Mouse (Mus musculus) right cerebral cortex, postnatal 4 days (tissue): ENCODE results near the gene Efhb.
A peak's percentile ranks its signal among the peaks of the same experiment; 100 is the strongest.

ENCODE experiments used
- DNase-seq: peaks from one replicate; pipeline ENCODE4 v3.0.0-alpha.2; 2022

The Efhb gene

DNA sequence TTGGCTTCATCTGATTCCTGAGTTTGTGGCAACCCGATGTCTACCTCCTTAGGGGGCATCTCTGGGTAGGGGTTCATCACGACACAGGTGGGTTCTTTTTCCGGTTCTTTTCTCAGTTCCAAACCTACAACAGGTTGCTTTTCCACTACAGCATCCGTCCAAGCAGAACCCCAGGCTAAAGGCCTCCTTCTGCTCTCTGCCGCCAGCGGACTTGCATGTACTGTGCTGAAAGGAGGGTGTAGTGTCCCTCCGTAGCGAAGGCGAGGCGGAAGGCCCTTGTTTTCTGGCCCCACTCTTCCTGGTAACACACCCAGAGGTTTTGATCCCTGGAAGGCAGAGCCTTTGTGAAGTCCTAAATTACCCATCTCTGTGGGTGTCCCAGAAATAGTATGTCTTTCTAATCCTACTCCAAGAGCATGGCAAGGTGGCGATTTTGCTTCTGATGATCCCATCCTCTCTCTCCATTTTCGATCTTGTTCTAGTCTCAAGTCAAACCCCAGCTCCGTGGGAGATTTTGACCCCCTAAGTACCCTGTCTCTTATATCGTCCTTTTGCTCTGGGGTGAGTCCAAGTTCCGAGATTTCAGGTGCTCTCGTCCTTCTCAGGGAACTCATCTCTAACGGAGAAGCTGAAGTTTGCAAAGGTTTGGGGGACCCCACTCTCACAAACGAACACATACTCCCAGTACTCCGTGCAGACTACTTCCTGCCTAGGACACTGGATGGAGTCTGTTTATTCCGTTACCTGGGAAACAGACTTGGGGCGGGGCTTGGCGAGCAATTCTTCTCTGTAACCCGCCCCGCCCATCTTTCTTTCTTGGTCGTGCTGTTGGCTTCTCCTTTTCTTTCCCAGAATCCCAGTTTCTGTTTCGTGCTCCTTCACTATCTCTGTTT, at the start of gene Efhb:
TSS of gene Efhb (minus strand) at position 719 of the 893 bp plus-strand sequence.
- DNase-seq, result peak; percentile 61

DNA sequence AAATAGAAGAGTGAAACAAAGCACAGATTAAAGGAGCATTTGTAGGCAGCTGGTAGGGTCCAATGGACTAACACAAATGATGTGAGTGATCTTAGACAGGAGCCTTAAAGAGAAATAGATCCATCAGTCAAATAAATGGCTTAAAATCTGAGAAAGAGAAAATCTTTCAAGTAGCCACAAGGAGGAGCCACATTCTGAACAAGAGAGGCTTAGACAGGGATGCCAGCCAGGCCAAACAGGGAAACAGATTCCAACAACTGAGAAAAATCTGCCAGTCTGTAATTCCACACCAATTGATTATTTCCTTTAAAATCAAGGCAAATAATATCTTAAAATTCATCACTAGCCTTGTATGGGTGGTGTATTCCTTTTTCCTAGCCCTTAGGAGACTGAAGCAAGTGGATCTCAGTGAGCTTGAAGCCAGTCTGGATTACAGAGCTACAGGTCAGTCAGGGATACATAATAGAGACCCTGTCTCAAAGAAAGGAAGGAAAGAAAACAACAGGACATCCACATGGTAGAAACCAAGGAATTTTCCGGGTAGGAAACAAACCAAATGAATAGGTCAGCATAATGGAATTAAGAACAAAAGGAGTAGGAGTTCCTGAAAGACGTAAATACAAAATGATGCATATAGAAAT, 49.3 kb upstream of the Efhb start:
- peak; percentile 28 for DNase-seq

DNA sequence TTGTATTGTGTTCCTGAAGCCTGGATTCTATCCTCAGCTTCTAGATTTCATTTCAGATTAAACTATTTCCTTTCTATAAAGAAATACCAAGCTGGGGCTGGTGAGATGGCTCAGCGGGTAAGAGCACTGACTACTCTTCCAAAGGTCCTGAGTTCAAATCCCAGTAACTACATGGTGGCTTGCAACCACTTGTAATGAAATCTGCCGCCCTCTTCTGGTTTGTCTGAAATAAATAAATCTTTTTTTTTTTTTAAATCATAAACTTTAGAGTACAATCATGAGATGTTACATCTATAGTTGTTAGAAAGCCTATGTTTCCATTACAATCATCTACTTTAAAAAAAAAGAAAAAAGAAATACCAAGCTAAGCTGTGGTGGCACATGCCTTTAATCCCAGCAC, 39.8 kb upstream of the Efhb start:
- no peak for DNase-seq

DNA sequence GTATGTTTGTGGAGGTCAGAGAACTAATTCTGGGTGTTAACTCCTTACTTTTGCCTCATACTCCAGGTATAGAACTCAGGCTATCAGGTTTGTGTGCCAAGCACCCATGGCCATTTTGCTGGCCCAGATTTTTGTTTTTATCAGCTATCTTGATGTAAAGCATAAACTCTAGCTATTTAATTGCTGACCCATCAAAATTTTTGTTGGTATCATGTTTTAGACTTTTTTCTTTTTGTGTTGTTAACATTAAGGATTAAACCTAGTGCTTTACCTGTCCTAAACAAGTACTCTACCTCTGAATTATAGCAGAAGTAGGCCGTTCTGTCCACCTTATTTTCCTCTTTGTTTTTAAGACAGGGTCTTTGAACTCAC, 25.9 kb upstream of the Efhb start:
- no peak for DNase-seq

DNA sequence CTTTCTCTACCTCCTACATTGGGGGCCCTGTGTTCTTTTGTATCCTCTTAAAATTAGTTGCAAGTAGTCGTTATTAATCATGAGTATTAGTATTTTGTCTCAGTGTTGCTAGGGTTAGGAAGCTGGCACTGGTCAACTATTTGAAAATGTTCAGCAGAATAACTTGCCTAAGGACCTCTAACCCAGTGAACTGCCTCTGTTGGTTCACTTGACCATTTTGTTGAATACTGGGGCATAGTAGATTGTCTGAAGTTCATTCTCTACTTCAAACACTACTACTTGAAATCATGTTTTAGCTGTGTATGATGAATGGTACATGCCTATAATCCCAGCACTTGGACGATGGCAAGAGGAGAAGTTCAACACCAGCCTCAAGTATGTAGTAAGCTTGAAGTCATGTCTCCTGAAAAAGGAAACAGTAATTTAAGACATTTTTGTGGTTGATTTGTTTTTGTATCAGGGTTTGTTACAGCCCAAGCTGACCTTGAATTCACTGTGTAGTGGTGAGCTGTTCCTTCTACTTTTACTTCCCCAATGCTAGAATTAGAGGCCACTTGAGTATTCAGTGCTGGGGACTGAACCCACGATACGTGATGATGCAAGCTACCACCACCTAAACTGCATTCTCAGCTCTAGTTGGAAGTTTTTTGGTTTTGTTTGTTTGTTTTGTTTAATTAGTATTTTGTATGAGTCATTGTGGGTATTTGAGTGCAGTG, 25.3 kb upstream of the Efhb start:
- DNase-seq, result no peak

DNA sequence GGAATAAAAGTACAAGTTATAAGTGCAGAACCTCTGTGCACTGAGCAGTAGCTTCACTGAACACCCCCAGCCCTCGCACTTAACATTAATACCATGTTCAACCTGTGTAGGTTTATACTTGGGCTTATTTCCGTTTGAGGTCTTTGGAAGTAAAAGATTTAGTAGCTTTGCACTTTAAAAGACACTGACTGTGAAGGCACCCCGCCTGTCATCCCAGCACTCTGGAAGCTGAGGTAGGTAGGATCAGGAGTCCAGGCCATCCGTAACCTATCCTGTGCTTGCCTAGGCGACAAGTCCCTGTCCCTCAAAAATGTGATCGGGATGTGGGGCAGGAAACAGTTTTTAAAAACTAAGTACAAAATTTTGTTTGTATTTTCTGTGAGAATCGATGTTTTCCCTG, 17.3 kb upstream of the Efhb start:
- DNase-seq, result no peak

DNA sequence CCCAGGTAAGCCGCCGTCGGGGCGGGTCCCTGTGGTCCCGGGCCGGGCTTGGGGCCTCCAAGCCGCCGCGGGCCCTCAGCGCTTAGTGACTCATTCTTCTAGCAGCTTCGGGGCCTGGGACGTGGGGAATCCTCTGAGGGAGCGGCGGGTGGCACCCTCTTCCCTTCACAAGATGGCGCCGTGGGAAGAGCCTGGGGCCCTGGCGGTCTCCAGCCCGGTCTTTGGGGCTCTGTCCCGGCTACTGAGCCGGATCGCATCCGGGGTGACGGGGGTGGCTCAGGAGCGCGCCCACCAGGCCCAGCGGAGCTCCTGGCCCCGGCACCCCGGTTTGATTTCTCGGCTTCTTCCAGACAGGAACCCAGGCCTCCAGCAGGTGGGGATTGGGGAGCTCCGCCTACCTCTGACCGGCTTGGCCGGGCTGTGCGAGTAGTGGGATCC, 16.5 kb upstream of the Efhb start:
- DNase-seq, result peak; percentile 48

DNA sequence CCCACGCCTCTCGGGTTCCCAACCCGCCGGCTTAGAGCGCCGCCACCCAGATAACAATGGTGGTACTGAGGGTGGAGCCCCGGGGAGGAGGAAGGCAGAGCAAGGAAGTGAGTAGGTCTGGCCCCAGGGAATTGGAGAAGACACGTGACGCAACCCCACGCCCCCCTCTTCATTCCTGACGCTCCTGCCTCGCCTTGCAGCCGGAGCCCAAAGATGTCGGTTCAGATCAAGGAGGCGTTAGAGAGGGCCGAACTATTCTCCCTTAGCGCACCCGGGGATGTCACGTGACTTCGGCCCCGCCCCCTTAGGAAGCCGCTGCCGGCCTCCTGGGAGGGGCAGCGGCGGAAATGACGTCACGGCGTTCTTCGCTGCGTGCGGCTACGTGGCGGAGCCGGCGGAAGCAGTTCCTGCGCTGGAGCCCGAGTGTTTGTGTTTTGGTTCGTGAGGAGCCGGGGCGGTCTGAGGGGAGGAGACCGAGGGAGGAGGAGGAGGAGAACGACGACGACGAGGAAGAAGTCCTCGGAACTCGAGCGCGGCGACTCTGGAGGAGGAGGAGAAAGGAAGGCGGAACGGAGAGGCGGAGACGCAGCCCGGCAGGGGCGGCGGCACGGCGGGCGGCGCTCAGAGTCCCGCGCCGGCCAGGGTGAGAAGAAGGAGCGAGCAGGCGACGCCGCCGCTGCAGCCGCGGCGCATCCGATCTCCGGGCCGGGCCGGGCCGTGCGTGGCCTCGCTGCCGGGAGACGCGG, 15.9 kb upstream of the Efhb start, which contains the start of gene Rab5a:
TSS of gene Rab5a (plus strand) at position 377 of the 746 bp plus-strand sequence.
- DNase-seq, result peak; percentile 99

DNA sequence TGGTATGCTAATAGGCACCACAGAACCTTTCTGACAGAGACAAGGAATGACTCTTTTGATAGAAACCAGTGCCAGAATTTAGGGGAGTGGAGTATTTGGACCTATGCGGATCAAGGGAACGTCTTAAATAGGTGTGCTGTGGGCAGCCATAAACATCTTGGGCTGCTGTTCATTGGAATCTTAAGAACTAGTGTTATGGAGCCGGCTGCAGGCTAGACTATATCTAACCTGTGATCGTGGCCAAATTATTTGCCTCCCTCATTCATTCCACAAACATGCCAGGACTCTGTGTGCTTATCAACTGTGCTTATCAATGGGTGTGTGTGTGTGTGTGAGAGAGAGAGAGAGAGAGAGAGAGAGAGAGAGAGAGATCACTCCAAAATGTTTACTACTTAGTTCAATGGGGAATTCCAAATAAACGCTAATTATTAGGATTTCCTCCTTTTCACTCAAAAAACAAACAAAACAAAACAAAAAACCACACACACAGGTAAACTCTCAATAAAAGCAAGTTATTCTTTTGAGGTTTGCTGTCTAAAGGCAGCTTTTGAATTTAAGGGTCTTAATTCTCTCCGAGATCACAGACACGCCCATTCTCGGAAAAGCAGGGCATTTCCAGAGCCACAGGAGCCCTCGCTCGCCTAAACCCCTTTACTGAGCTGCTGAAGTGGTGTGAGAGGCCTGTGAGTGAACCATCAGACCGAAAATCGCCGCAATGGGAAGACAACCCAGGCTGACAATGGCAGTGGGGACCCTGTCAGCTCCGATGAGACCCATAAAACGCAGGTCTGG, 15.1 kb upstream of the Efhb start:
- DNase-seq, result no peak

DNA sequence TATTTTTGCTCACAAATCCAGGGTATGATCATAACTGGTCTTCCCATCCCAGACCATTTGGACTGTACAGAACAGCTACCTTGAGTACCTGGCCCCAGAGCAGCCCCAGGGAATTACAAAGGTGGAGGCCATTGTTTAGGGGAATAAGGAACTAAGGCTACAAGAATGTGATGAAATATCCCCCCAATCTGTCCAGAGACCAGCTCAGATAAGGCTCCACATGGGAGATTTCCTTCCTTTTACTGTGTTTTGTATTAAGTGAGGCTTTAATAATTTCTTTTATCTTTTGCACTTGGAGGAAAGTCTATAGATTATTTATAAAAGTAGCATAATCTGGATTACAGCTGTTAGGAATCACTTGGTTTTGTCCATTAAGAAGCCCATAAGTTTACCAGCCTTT, 5.6 kb upstream of the Efhb start:
- no peak for DNase-seq

DNA sequence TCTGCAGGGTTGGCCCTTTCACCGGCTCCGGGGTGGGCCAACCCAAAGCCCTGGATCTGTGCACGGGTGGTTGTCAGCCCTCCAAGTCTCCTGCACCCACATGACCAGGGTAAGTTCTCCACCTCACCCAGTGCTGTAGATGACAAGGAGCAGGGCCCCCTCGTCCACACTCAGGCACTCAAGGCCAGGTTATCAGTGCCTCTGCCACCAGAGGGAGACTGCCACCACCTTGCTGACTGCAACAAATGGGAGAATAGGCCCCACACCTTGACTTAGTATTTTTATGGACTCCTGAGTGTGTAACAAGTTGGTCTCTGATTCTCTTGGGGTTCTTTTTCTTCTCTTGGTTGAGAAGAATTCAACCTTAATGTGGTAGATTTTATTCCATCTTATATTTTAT, 2.4 kb upstream of the Efhb start:
- DNase-seq, result no peak

DNA sequence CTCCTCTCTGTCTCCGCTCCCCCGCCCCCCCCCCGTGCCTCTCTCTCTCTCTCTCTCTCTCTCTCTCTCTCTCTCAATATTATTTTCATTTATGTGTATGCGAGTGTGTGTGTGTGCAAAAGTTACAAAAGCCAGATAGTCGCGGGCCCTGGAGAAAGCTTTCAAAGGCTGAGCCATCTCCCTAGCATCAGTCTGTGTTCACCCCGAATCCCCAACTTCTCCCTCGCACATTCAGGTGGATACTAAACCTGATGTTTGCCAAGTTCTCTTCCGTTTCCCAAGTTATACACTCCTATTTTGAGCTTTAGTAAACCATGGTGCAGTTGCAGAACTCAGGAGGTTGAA, 347 bp upstream of the Efhb start:
- no peak for DNase-seq

DNA sequence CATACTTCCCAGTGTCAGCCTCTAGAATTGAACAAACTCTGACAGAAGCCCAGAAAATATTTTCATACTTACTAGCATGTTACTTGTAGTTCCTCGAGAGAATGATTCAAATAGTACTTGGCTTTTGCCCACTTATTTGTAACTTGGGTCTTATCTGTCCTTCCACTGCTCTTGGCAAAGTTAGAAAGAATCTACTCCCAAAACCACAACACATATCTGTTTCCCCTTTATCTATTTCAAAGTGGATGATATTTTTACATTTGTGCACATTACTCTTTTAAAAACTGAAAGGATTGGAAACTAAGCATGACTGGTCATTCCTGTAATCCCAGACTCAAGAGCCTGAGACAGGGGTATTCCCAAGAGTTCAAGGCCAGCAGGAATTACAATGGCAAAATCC, 6.4 kb downstream of the Efhb start:
- no peak for DNase-seq

DNA sequence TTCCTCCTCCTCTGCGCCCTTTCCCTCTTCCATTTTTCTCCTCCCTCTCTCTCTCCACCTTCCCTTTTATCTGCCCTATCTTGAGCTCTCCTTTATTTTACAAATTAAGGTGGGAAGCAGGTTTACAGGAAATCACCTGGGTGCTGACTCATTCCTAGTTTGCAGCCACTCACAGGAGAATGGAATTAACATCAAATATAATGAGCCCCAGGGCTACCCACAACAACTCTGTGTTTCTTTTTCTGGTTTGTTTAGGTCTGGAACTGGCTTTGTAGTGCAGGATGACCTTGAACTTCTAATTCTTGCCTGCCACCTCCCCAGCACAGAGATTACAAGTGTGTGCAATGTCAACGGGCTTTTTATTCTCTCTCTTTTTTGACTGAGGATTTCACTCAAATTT, 7.0 kb downstream of the Efhb start:
- DNase-seq, result no peak

DNA sequence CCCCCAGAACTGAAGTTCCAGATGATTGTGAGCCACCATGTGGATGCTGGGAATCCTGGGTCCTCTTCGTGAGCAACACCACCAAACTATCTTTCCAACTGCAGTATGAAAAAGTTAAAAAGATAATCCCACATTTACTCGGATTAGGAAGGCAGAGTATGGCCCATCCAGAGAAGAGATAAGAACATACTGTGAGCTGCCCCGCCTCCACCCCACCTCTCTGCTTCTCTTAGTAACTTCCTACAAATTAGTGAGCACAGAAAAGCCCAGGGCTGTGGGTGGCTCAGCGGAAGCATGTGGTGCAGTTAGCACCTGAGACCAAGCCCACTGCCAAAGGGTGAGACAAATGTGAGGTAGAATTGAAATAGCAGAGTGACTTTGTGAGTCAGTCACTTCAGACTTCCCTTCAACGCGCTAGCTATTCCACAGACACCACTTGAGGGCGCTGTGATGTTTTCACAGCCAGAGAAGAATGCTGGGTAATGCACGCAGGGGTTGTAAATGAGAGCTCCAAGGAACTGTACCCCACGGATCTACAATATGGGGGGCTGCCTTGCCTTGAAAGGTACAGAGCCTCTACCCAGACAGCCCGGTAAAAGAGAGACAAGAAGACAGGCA, 60.3 kb downstream of the Efhb start:
- peak; percentile 57 for DNase-seq

DNA sequence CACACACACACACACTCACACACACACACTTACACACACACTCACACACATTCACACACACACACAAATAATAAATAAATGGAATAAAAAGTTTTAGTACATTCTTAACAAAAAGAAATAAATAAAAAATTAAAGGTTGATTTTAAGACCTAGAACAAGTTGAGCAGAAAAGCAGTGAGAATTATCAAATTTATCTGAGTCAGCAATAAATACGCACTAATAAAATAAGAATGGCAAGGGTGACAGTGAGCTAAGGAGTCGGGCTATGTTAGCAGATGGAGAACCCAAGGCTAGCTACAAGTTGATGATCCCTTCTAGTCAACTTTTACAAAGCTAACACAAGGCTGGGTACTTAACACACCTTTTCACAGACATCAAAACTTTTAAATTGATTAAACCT, 69.9 kb downstream of the Efhb start:
- DNase-seq, result no peak

DNA sequence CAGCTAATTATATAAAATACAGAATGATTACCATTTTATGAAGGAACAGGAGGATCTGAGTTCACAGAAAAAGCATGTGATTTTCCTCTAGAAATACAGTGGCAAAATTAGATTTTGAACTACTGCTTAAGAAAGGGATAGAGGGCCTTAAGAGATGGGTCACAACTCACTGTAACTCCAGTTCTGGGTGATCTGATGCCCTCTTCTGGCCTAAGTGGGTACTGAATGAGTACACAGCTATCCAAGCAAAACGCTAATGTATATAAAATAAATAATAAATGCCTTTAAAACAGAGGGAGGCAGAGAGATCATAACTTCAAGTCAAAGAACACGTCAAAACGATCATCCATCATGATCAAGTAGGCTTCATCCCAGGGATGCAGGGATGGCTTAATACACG, 73.6 kb downstream of the Efhb start:
- peak; percentile 49 for DNase-seq

DNA sequence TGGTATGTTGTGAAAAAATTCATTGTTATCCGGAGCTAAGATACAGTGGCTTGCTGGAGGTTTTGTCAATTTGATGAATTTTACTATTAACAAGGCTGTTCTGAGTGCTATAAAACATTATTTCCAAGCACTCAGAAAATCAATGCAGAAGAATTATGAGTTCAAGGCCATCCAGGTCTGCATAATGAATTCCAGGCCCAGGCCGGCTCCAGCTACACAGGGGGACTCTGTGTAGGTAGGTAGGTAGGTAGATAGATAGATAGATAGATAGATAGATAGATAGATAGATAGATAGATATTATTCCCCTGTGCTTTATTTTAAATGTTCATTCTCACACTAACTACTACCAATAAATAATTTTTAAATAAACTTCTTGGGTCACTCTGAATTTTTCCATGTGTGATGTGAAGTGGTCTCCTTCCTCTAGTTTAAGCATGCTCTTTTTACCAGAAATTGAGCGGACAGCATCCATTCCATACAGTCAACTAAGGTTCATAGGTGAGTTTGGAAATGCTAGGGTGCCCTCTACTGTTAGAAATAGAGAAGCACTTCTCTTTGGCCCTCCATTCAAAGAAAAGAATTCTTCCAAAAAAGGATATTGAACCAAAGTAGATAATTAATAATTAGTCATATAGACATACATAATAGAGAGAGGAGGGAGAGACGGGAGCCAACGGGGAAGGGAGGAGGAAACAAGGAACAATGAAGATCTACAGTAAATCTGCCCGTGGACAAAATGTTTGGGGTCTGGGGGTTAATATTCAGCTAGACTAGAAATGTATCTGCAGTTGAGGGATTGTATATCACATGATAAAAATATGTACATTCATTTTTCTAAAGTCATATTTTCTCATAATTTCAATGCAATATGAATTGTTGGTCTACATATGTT, 75.3 kb downstream of the Efhb start:
- no peak for DNase-seq

DNA sequence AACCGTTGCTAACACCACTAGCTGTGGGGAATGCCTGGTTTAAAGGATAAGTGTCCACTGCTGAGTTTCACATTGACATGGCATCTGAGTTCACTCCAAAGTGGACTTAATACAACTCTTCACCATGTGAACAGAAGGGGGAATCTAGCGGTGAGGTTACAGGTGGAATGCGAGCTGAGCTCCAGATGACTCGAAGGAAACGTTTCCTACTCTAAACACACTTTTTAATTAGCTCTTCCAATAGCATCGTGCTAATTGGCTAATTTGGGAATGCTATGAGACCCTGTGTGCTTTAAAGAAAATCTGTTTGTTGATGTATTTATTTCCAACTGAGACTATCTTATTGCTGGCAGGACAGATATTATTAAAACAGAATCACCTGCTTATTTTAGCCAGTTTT, 76.3 kb downstream of the Efhb start:
- DNase-seq, result no peak

DNA sequence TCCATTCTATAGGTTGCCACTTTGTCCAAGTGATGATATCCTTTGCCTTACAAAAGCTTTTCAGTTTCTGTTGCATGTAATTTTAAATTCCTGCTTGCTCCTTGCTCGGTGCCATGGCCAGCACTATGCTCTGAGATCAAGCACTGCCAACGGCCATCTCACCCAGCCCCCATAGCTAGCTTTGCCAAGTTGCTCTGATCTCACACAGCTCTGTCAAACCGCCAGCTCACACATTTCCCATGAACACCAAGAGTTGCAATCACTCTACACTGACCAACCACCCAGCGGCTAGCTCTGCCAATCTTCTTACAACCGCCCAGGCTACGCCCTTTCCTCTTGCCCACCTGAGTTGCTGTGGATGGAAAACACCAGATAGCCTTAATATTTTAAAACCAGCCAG, 99.0 kb downstream of the Efhb start:
- no peak for DNase-seq
